Mouse (Mus musculus) testis, adult 2 months (tissue): ENCODE measurements around the gene Naa60.

Source experiments
- CTCF ChIP-seq: fragments of 200-500 bp; IDR thresholded peaks from 2 replicates; pipeline ENCODE4 v1.5.1; 2012; ENCODE audit warnings: low read depth, mild to moderate bottlenecking, inconsistent platforms, low read length, moderate library complexity; ENCODE audit not compliant: control insufficient read depth, insufficient read depth, insufficient replicate concordance
- POLR2A ChIP-seq: fragments of 200-500 bp; IDR thresholded peaks from 2 replicates; pipeline ENCODE4 v1.6.1; 2012; ENCODE audit warnings: low read depth, mild to moderate bottlenecking, inconsistent platforms, low read length, moderate library complexity; ENCODE audit not compliant: control insufficient read depth

- TF ChIP-seq CTCF (no peak), POLR2A (no peak)
Measured at GRCm38 (mm10) chr16:3848416-3848815, 23.8 kb upstream of the Naa60 start.
